Mouse (Mus musculus) midbrain, embryonic 10.5 days (tissue): ENCODE data around the gene Map9. TPM values are rescaled to one million over a fixed set of nuclear protein-coding genes. Genes with fewer than 3 reads are reported as not detected.
"Not testable (repeated sequence)": the region's sequence is repeated elsewhere in the genome, so short reads cannot be mapped to it uniquely, and the experiment has no call there.

Experiments used
- DNase-seq: peaks from one replicate; pipeline ENCODE4 v3.0.0-alpha.2; 2017; ENCODE audit warnings: low spot score
- H3K27ac ChIP-seq: fragments of 300-500 bp; sonication (generic); replicated peaks from 2 replicates; pipeline ENCODE4 v1.5.1; 2016; ENCODE audit warnings: mild to moderate bottlenecking
- H3K27me3 ChIP-seq: fragments of 300-500 bp; sonication (generic); 2 replicates; pipeline ENCODE4 v1.6.1; 2016; ENCODE audit warnings: low read depth, mild to moderate bottlenecking; ENCODE audit not compliant: poor library complexity, severe bottlenecking
- H3K36me3 ChIP-seq: fragments of 300-500 bp; sonication (generic); 2 replicates; pipeline ENCODE4 v1.6.1; 2016; ENCODE audit warnings: mild to moderate bottlenecking, moderate library complexity
- H3K4me1 ChIP-seq: fragments of 300-500 bp; sonication (generic); 2 replicates; pipeline ENCODE4 v1.6.1; 2016
- H3K4me3 ChIP-seq: fragments of 300-500 bp; sonication (generic); 2 replicates; pipeline ENCODE4 v1.5.1; 2016; ENCODE audit warnings: mild to moderate bottlenecking, moderate library complexity
- H3K9me3 ChIP-seq: fragments of 300-500 bp; sonication (generic); replicated peaks from 2 replicates; pipeline ENCODE4 v1.6.1; 2016; ENCODE audit warnings: mild to moderate bottlenecking
- WGBS: fragments of 180-500 bp; shearing (Covaris S2); methylation state at CpG from one replicate; pipeline ENCODE4 v1.1.7; 2016; 5-methylcytosine and 5-hydroxymethylcytosine counted together
- polyA plus RNA-seq: library from polyadenylated mRNA; unstranded; fragments of >200 nt; fragmentation: Nextera tagmentation; extraction: Ambion mirVana; gene quantifications from 2 replicates; pipeline ENCODE4 v1.2.1, GENCODE M21; 2016

Map9 gene
- polyA plus RNA-seq, result 6.4 and 7.8 TPM in 2 replicates

GRCm38 (mm10) chr3:82357797-82358524 is at the start of gene Map9:
Gene Map9, plus strand, starts transcription at chr3:82358044.
- peak; percentile 97 for DNase-seq
- H3K27me3 ChIP-seq, result no peaks in the 10 kb centered on the region
- WGBS, result under 1% methylated on average over 54 of the region's 54 CpGs
- no peaks in the 10 kb centered on the region for H3K9me3 ChIP-seq
- H3K27ac ChIP-seq, result peak within 1 kb of the TSS; percentile 80
- H3K4me3 ChIP-seq, result peak within 1 kb of the TSS; percentile 72
- H3K36me3 ChIP-seq, result peaks cover 4% of the 10 kb centered on the region; the same call in 1 of the 2 replicates
- H3K4me1 ChIP-seq, result peaks cover 14% of the 10 kb centered on the region

DNA sequence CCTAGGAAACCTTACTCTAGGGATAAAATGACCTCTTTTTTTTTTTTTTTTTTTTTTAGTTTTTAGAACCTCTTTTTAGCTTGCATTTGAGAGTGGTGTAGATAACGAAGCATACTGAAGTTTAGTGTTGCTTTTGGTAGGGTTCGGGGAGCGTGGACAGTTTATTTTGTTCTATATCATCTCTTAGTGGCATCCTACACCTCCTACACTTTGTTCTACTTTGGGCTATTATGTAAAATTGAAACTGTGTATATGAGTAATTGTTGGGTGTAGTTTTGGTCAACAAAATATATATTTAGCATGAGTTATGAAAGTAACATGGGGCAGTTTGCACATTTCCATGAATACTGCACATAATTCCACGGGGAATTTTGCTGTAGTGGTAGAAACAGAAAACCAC is 42.1 kb upstream of the Map9 start:
- no peaks in the 10 kb centered on the region for H3K36me3 ChIP-seq
- no peak for DNase-seq
- no peak overlapping the region for H3K27ac ChIP-seq
- no peak overlapping the region for H3K4me3 ChIP-seq
- H3K4me1 ChIP-seq, result no peaks in the 10 kb centered on the region
- no peaks in the 10 kb centered on the region for H3K9me3 ChIP-seq
- H3K27me3 ChIP-seq, result peaks cover 4% of the 10 kb centered on the region; the same call in 1 of the 2 replicates
- WGBS, result 91% methylated on average over 4 of the region's 4 CpGs

- not testable (repeated sequence) for H3K27me3 ChIP-seq, H3K4me3 ChIP-seq, H3K9me3 ChIP-seq, DNase-seq, H3K27ac ChIP-seq, H3K4me1 ChIP-seq, H3K36me3 ChIP-seq
- WGBS, result 92% methylated on average over 1 of the region's 1 CpGs
Measured at GRCm38 (mm10) chr3:82326736-82327135, 31.1 kb upstream of the Map9 start.

DNA sequence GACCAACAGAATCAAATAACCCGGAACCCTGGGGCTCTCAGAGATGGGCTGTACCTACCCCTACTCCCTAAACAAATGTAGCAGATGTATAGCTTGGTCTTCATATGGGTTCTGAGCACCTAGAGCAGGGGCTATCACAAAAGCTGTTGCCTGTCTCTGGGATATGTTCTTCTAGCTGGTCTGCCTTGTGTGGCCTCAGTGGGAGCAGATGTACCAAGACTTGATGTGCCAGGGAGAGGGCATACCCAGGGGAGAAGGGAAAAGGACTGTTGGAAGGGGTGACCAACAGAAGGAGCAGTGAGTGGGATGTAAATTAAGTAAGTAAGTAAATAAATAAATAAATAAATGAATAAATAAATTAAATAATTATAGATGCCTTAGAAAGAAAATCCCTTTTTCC is 25.8 kb upstream of the Map9 start:
- no peak for DNase-seq
- H3K4me1 ChIP-seq, result 0 out of 2 replicates have a peak, but pooled peaks cover 4% of the 10 kb centered on the region
- 100% methylated on average over 1 of the region's 1 CpGs for WGBS

GRCm38 (mm10) chr3:82332536-82332935 is 25.3 kb upstream of the Map9 start:
- Histone ChIP-seq H3K4me1 (0 out of 2 replicates have a peak, but pooled peaks cover 4% of the 10 kb centered on the region), H3K27me3 (no peaks in the 10 kb centered on the region), H3K4me3 (no peak overlapping the region), H3K9me3 (no peaks in the 10 kb centered on the region), H3K27ac (no peak overlapping the region), H3K36me3 (no peaks in the 10 kb centered on the region)
- 86% methylated on average over 4 of the region's 4 CpGs for WGBS
- no peak for DNase-seq

More for the DNA sequence above, 25.8 kb upstream of the Map9 start:
- Histone ChIP-seq H3K27me3 (no peaks in the 10 kb centered on the region), H3K36me3 (no peaks in the 10 kb centered on the region), H3K4me3 (no peak overlapping the region), H3K9me3 (no peaks in the 10 kb centered on the region), H3K27ac (no peak overlapping the region)

GRCm38 (mm10) chr3:82333128-82333969 is 24.5 kb upstream of the Map9 start:
- 7% methylated on average over 16 of the region's 16 CpGs for WGBS
- Histone ChIP-seq H3K9me3 (no peaks in the 10 kb centered on the region), H3K4me1 (0 out of 2 replicates have a peak, but pooled peaks cover 4% of the 10 kb centered on the region), H3K27ac (peak overlapping the region; percentile 77), H3K4me3 (peak overlapping the region; percentile 49), H3K27me3 (no peaks in the 10 kb centered on the region), H3K36me3 (no peaks in the 10 kb centered on the region)
- DNase-seq, result peak; percentile 55

DNA sequence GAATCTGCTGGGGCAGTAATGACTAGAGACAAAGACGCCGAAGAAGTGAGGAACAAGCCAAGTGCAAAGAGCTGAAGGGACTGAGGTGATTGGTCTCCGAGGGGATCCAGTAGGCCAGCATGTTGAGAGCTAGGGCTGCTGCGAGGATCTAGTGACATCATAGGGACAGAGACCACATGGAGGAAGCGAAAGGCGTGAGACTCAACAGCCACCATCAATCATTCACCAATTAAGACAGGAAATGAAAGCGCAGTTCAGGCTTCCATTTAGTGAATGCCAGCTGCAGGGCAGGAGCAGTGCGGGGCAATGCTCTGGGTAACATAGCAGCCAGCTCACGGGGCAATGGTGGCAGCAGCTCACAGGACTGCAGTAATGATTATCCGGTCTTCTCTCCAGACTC is 17.7 kb upstream of the Map9 start:
- Histone ChIP-seq H3K27me3 (no peaks in the 10 kb centered on the region), H3K9me3 (no peaks in the 10 kb centered on the region), H3K27ac (no peak overlapping the region), H3K4me3 (no peak overlapping the region), H3K4me1 (no peaks in the 10 kb centered on the region), H3K36me3 (no peaks in the 10 kb centered on the region)
- DNase-seq, result no peak
- 85% methylated on average over 10 of the region's 10 CpGs for WGBS

DNA sequence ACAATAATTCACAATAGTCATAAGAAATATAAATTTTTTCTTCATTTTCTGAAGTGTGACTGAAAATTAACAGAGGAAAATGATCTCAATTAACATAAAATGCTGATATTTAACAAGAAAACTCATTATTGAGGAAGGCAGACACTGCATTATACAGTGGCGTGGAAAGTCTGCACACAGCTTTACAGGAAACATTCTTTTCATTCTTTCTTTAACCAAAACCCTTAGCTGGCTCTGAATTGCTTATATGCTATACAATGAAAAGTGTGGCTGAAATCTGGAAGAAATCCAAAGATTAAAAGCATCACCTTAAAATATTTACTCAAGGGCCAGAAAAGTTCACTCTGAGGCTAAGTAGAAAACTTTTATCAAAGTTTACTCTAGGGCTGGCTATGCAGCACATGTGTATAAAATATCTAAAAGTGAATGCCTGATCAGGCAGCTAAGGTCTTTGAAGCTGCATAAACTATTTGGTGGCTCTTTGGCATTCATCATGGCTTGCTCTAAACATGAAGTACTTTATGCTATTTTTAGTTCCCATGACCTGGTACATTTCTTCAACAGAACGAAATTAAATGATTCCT is 9.5 kb upstream of the Map9 start:
- no peaks in the 10 kb centered on the region for H3K36me3 ChIP-seq

GRCm38 (mm10) chr3:82350321-82350720 is 7.5 kb upstream of the Map9 start:
- Histone ChIP-seq H3K4me3 (no peak overlapping the region), H3K27ac (no peak overlapping the region), H3K9me3 (no peaks in the 10 kb centered on the region), H3K4me1 (no peaks in the 10 kb centered on the region), H3K27me3 (no peaks in the 10 kb centered on the region), H3K36me3 (no peaks in the 10 kb centered on the region)
- 48% methylated on average over 2 of the region's 2 CpGs for WGBS
- no peak for DNase-seq

More for the DNA sequence above, 9.5 kb upstream of the Map9 start:
- DNase-seq, result no peak
- Histone ChIP-seq H3K4me1 (no peaks in the 10 kb centered on the region), H3K27me3 (no peaks in the 10 kb centered on the region), H3K4me3 (no peak overlapping the region), H3K27ac (no peak overlapping the region), H3K9me3 (no peaks in the 10 kb centered on the region)
- 76% methylated on average over 2 of the region's 2 CpGs for WGBS

DNA sequence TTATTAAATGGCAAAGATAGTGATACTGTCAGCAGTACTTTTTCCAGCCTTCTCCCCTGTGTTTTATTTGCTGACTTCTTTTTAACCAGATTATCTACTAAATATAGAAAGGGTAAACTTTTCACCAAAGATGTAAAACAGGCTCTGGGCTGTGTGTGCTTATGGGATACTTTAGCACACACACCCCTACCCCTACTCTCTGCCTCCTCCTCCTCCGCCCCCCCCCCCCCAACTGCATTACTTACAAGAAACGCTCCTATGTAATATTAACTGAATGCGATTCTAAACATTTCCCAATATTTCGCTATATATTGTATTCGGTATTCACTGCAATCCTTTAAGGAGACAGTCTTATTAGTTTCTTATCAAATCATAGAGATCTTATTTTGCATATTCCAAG is 504 bp upstream of the Map9 start:
- DNase-seq, result no peak
- H3K36me3 ChIP-seq, result peaks cover 4% of the 10 kb centered on the region; the same call in 1 of the 2 replicates
- no peaks in the 10 kb centered on the region for H3K27me3 ChIP-seq
- H3K4me3 ChIP-seq, result peak overlapping the region; percentile 72
- 9% methylated on average over 5 of the region's 5 CpGs for WGBS
- peaks cover 14% of the 10 kb centered on the region for H3K4me1 ChIP-seq
- H3K9me3 ChIP-seq, result no peaks in the 10 kb centered on the region
- H3K27ac ChIP-seq, result peak overlapping the region; percentile 80

- peaks cover 12% of the 10 kb centered on the region for H3K36me3 ChIP-seq
- 91% methylated on average over 8 of the region's 8 CpGs for WGBS
- H3K9me3 ChIP-seq, result no peaks in the 10 kb centered on the region
- no peak for DNase-seq
- H3K4me1 ChIP-seq, result peaks cover 14% of the 10 kb centered on the region
- H3K27ac ChIP-seq, result no peak overlapping the region
- H3K27me3 ChIP-seq, result no peaks in the 10 kb centered on the region
- H3K4me3 ChIP-seq, result no peak overlapping the region
Measured at GRCm38 (mm10) chr3:82359036-82359435, 1.2 kb downstream of the Map9 start.

GRCm38 (mm10) chr3:82362452-82362851 is 4.6 kb downstream of the Map9 start:
- WGBS, result 55% methylated on average over 4 of the region's 4 CpGs
- Histone ChIP-seq H3K36me3 (peaks cover 19% of the 10 kb centered on the region), H3K27ac (no peak overlapping the region), H3K9me3 (no peaks in the 10 kb centered on the region), H3K4me1 (peaks cover 11% of the 10 kb centered on the region; the same call in 1 of the 2 replicates), H3K4me3 (no peak overlapping the region), H3K27me3 (no peaks in the 10 kb centered on the region)
- peak; percentile 29 for DNase-seq
